7 mouse cellular contexts compared by ENCODE assay signal in the genomic region with DNA sequence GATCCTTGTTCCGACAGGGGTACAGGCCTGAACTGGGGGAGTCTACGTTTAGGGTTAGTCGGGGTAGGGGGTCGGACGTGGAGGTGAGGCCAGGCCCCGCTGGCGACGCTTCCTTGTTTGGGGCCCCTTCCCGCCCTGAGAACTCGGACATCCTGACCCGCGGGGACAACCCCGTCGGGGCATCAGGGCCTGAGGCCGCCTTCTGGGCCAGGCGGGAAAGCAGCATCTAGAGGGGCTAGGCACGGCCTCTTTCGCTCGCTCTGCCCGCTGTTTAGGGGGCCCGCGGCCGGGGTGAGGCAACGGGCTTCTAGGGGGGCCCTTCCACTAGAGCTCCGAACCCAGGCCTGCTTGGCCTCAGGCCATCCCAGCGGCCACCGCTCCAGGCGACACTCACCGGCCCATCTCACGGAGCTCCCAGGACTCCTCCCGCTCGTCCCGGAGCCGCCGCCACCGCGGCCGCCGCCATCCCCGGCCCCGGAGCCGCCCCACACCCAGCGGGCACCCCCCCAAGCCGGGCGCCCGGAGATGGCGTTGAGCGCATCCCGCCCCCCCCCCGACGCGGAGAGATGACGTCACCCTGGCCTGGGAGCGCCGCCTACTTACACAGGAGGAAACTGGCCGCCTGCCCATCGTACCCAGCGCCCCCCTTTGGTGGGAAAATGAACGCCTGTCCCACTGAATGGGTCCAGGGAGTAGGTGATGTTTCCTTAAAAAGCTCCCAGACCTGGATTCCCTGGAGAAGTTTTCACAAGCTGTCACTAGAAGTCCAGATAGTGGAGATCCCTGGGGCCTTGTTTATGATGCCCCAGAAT. TPM values are rescaled to one million over a fixed set of nuclear protein-coding genes. Genes with fewer than 3 reads are reported as not detected.
DNase-seq lines count a peak whose midpoint lies in the region; ATAC-seq lines count a peak whose summit lies in the region.

A gene (minus strand): TSS at position 503 of the 812 bp plus-strand sequence.

- H3K27me3 ChIP-seq in embryonic facial prominence, embryonic 10.5 days (replicated peaks; ENCODE audit: low read depth, poor library complexity, severe bottlenecking) = no peaks in the 10 kb centered on the region
- H3K27me3 ChIP-seq in limb, embryonic 10.5 days (ENCODE audit: low read depth, poor library complexity, severe bottlenecking) = no peaks in the 10 kb centered on the region
- H3K27me3 ChIP-seq in midbrain, embryonic 13.5 days = no peaks in the 10 kb centered on the region

- peak within 1 kb of the TSS; percentile 98 for H3K4me2 ChIP-seq in midbrain, embryonic 13.5 days (replicated peaks)

- peak within 1 kb of the TSS; percentile 99 for H3K4me3 ChIP-seq in embryonic facial prominence, embryonic 10.5 days
- peak within 1 kb of the TSS; percentile 83 for H3K4me3 ChIP-seq in limb, embryonic 10.5 days
- peak within 1 kb of the TSS; percentile 99 for H3K4me3 ChIP-seq in midbrain, embryonic 13.5 days (replicated peaks)

- H3K4me1 ChIP-seq in embryonic facial prominence, embryonic 10.5 days = peaks cover 13% of the 10 kb centered on the region
- peaks cover 14% of the 10 kb centered on the region for H3K4me1 ChIP-seq in limb, embryonic 10.5 days
- peaks cover 19% of the 10 kb centered on the region for H3K4me1 ChIP-seq in midbrain, embryonic 13.5 days (replicated peaks)

- H3K9me3 ChIP-seq in embryonic facial prominence, embryonic 10.5 days = no peaks in the 10 kb centered on the region
- no peaks in the 10 kb centered on the region for H3K9me3 ChIP-seq in limb, embryonic 10.5 days (replicated peaks)
- H3K9me3 ChIP-seq in midbrain, embryonic 13.5 days = no peaks in the 10 kb centered on the region

- H3K9ac ChIP-seq in midbrain, embryonic 13.5 days (replicated peaks) = peak within 1 kb of the TSS; percentile 98

- H3K27ac ChIP-seq in embryonic facial prominence, embryonic 10.5 days (replicated peaks) = peak within 1 kb of the TSS; percentile 96
- H3K27ac ChIP-seq in limb, embryonic 10.5 days = peak within 1 kb of the TSS; percentile 93
- H3K27ac ChIP-seq in midbrain, embryonic 13.5 days = peak within 1 kb of the TSS; percentile 58; the same call in 1 of the 2 replicates

- peak; percentile 93 for DNase-seq in adrenal gland, postnatal 10 days
- DNase-seq in embryonic facial prominence, embryonic 10.5 days (ENCODE audit: low spot score) = peak; percentile 96
- DNase-seq in kidney, adult 11 months = peak; percentile 80
- peak; percentile 97 for DNase-seq in limb, embryonic 10.5 days (ENCODE audit: low spot score)
- DNase-seq in spleen, adult 12 weeks (ENCODE audit: low spot score) = peak; percentile 71

- H3K36me3 ChIP-seq in embryonic facial prominence, embryonic 10.5 days (replicated peaks) = peaks cover 28% of the 10 kb centered on the region
- H3K36me3 ChIP-seq in limb, embryonic 10.5 days = peaks cover 24% of the 10 kb centered on the region
- H3K36me3 ChIP-seq in midbrain, embryonic 13.5 days = peaks cover 23% of the 10 kb centered on the region

- ATAC-seq in granulocyte monocyte progenitor cell, adult 5-6 weeks (replicated peaks; ENCODE audit: poor library complexity, severe bottlenecking) = peak; percentile 96
- peak; percentile 94 for ATAC-seq in midbrain, embryonic 13.5 days

- WGBS in embryonic facial prominence, embryonic 10.5 days = under 1% methylated on average over 59 of the region's 59 CpGs
- WGBS in limb, embryonic 10.5 days = 0% methylated on average over 56 of the region's 59 CpGs
- under 1% methylated on average over 56 of the region's 59 CpGs for WGBS in midbrain, embryonic 13.5 days

RNA-seq across cellular contexts. Expression of the gene that starts here (rescaled TPM):
- 10 to 100 TPM; 43.1 to 44.7 TPM for total RNA-seq in adrenal gland, postnatal 10 days (2021)
- 8.3 and 9.6 TPM in 2 replicates for polyA plus RNA-seq in embryonic facial prominence, embryonic 10.5 days (2016; fragmentation: Nextera tagmentation; extraction: Ambion mirVana)
- 12.4 and 16.8 TPM in 2 replicates for total RNA-seq in granulocyte monocyte progenitor cell, adult 5-6 weeks (2014; fragmentation: Nextera tagmentation)
- 13.5 and 18.4 TPM in 2 replicates for total RNA-seq in granulocyte monocyte progenitor cell, adult 5-6 weeks (2017)
- 8.4 and 10.2 TPM in 2 replicates for polyA plus RNA-seq in limb, embryonic 10.5 days (2016; fragmentation: Nextera tagmentation; extraction: Ambion mirVana)
- 3.7 and 4.4 TPM in 2 replicates for polyA plus RNA-seq in midbrain, embryonic 13.5 days (2015; fragmentation: Nextera tagmentation; extraction: Ambion mirVana)

Comparison
In these comparisons a context has a peak if more than half of its experiments do, and no peak if none do; other contexts are left out.
1. Peak in every context shown above with its lines: DNase-seq, ATAC-seq, H3K4me3 ChIP-seq and H3K27ac ChIP-seq.